Mouse (Mus musculus): ENCODE measurements around the gene Carf.

Gene Carf

GRCm38 (mm10) chr1:60179932-60180783 is 82.1 kb downstream of the Carf start, which contains the start of gene Nbeal1:
TSS of gene Nbeal1 (plus strand) at chr1:60180599.
- DNase-seq: peak; percentile 96

- no peak for DNase-seq
Measured at GRCm38 (mm10) chr1:60180784-60181221, 82.8 kb downstream of the Carf start.

GRCm38 (mm10) chr1:60188454-60188853 is 90.4 kb downstream of the Carf start:
- no peak for DNase-seq

- DNase-seq: no peak
Measured at GRCm38 (mm10) chr1:60196813-60197212, 98.8 kb downstream of the Carf start.

- DNase-seq: no peak
Measured at GRCm38 (mm10) chr1:60199006-60199405, 101.0 kb downstream of the Carf start.

All from right cerebral cortex, postnatal 14 days (tissue).